Mouse (Mus musculus) limb, embryonic 12.5 days (tissue): ENCODE measurements around the gene Dpp4. TPM values are rescaled to one million over a fixed set of nuclear protein-coding genes. Genes with fewer than 3 reads are reported as not detected.

ENCODE experiments used
- ATAC-seq: fragments of 200-750 bp; cut with Nextera tagmentation; 2 replicates; pipeline ENCODE4 v1.8.0; 2017; ENCODE audit warnings: low read depth, moderate TSS enrichment; ENCODE audit not compliant: insufficient number of reproducible peaks, insufficient read depth, low FRiP score, low TSS enrichment
- H3K27ac ChIP-seq: fragments of 300-500 bp; sonication (generic); 2 replicates; pipeline ENCODE4 v1.5.1; 2016; ENCODE audit warnings: mild to moderate bottlenecking, moderate library complexity
- H3K27me3 ChIP-seq: fragments of 300-500 bp; sonication (generic); 2 replicates; pipeline ENCODE4 v1.6.1; 2016; ENCODE audit warnings: mild to moderate bottlenecking, moderate library complexity
- H3K36me3 ChIP-seq: fragments of 300-500 bp; sonication (generic); 2 replicates; pipeline ENCODE4 v1.6.1; 2016; ENCODE audit warnings: mild to moderate bottlenecking, moderate library complexity
- H3K4me1 ChIP-seq: fragments of 300-500 bp; sonication (generic); replicated peaks from 2 replicates; pipeline ENCODE4 v1.6.1; 2016
- H3K4me2 ChIP-seq: fragments of 300-500 bp; sonication (generic); 2 replicates; pipeline ENCODE4 v1.6.1; 2016; ENCODE audit warnings: mild to moderate bottlenecking, moderate library complexity
- H3K4me3 ChIP-seq: fragments of 300-500 bp; sonication (generic); replicated peaks from 2 replicates; pipeline ENCODE4 v1.5.1; 2016; ENCODE audit warnings: mild to moderate bottlenecking
- H3K9ac ChIP-seq: fragments of 300-500 bp; sonication (generic); replicated peaks from 2 replicates; pipeline ENCODE4 v1.6.1; 2016; ENCODE audit warnings: mild to moderate bottlenecking, moderate library complexity
- H3K9me3 ChIP-seq: fragments of 300-500 bp; sonication (generic); 2 replicates; pipeline ENCODE4 v1.6.1; 2016; ENCODE audit warnings: mild to moderate bottlenecking, moderate library complexity
- WGBS: fragments of 180-500 bp; shearing (Covaris S2); methylation state at CpG from one replicate; pipeline ENCODE4 v1.1.7; 2016; 5-methylcytosine and 5-hydroxymethylcytosine counted together
- polyA plus RNA-seq: library from polyadenylated mRNA; unstranded; fragments of >200 nt; fragmentation: Nextera tagmentation; extraction: Ambion mirVana; gene quantifications from 2 replicates; pipeline ENCODE4 v1.2.1, GENCODE M21; 2016

Gene Dpp4
- 0.31 and 0.58 TPM in 2 replicates for polyA plus RNA-seq

GRCm38 (mm10) chr2:62412081-62412821 lies at the start of gene Dpp4:
Dpp4 (minus strand) TSS chr2:62412231.
- Histone ChIP-seq H3K9me3 (no peaks in the 10 kb centered on the region), H3K27ac (no peak within 1 kb of the TSS), H3K9ac (peak within 1 kb of the TSS; percentile 40), H3K36me3 (no peaks in the 10 kb centered on the region), H3K4me1 (peaks cover 9% of the 10 kb centered on the region; the same call in 1 of the 2 replicates), H3K27me3 (peaks cover 35% of the 10 kb centered on the region), H3K4me3 (peak within 1 kb of the TSS; percentile 40), H3K4me2 (peak within 1 kb of the TSS; percentile 83)
- no peak for ATAC-seq
- WGBS = 53% methylated on average over 13 of the region's 13 CpGs

DNA sequence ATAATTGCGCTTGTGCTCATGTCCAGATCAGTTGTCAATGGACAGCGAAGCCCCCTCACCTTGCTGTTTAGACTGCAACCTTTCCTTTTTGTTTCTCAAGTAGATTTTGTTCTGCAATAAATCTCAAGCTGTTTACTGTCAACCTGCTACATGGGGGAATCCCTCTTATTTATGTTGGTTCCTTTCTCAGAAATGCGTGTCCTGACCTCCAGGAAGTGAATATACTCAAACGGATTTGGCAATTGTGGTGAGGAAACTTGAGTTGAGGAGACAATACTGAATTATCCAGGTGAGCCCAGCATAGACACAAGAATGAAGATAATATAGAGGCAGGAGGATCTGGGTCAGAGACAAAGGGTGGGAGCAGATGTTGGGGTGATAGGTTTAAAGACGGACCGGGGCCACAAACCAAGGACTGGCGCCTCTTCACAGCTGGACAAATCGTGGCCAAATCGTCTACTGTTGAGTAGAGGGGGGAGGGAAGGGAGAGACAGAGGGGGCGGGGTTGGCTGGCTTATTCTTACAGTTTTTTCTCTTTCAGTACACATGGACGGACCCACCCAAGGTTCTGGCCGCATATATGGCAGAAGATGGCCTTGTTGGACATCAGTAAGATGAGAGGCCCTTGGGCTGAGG lies 48.9 kb upstream of the Dpp4 start:
- Histone ChIP-seq H3K27me3 (peaks cover 8% of the 10 kb centered on the region; the same call in 1 of the 2 replicates), H3K9ac (no peak overlapping the region), H3K4me1 (peaks cover 13% of the 10 kb centered on the region; the same call in 1 of the 2 replicates), H3K36me3 (no peaks in the 10 kb centered on the region), H3K9me3 (no peaks in the 10 kb centered on the region), H3K4me3 (no peak overlapping the region), H3K4me2 (no peak overlapping the region), H3K27ac (no peak overlapping the region)
- WGBS = 83% methylated on average over 12 of the region's 12 CpGs
- no peak for ATAC-seq

- Histone ChIP-seq H3K27ac (no peak overlapping the region), H3K36me3 (no peaks in the 10 kb centered on the region), H3K4me3 (no peak overlapping the region), H3K4me1 (peaks cover 13% of the 10 kb centered on the region; the same call in 1 of the 2 replicates), H3K4me2 (no peak overlapping the region), H3K27me3 (peaks cover 8% of the 10 kb centered on the region; the same call in 1 of the 2 replicates), H3K9ac (no peak overlapping the region), H3K9me3 (no peaks in the 10 kb centered on the region)
- ATAC-seq = no peak
- WGBS = 54% methylated on average over 7 of the region's 7 CpGs
Measured at GRCm38 (mm10) chr2:62460231-62460710, 48.2 kb upstream of the Dpp4 start.

DNA sequence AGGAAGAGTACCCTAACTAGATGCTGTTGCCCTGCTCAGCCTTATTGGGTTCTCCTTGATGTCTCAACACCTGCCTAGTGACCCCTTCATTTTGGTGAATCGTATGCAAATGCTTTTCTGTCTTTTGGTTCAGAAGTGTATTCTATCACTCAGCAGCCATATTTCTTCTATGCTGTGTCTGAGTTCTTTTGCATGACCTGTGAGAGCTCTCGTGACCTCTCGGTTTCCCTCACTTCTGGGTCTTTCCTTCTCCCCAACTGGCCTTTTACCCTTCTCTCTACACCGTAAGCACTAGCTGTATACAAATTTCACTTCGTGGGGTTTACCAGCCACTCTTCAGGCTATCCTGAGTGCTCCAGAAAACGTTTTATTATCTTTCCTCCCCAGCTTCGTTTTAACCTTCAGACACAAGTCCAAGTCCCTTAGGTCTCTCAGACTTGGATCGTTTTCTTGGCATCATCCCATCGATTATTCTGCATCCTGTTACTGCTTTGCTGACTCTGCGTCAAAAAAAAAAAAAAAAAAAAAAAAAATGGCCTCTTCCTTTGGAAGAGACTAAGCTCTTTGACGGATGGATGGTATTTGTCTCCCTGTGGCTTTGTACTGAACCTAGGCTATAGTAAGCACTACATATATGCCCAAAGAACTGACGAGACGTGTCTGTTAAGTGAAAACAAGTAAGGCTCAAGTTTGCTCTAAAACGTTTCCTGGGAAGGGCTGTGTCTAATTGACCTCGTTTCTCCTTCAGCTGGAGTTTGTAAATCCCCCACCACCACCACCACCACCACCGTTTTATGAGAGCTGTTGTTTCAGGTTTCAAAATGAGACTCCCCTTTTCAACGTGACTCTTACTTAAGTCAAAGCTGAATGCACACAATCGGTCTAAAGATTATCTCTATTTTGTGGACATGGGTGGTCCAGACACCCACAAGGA lies 47.5 kb upstream of the Dpp4 start:
- WGBS = 45% methylated on average over 18 of the region's 18 CpGs
- H3K9ac ChIP-seq = no peak overlapping the region
- no peak overlapping the region for H3K4me3 ChIP-seq
- no peaks in the 10 kb centered on the region for H3K9me3 ChIP-seq
- no peak for ATAC-seq
- H3K36me3 ChIP-seq = no peaks in the 10 kb centered on the region
- H3K27me3 ChIP-seq = peaks cover 8% of the 10 kb centered on the region; the same call in 1 of the 2 replicates
- no peak overlapping the region for H3K4me2 ChIP-seq
- peaks cover 13% of the 10 kb centered on the region; the same call in 1 of the 2 replicates for H3K4me1 ChIP-seq
- H3K27ac ChIP-seq = no peak overlapping the region

GRCm38 (mm10) chr2:62458070-62458469 lies 46.0 kb upstream of the Dpp4 start:
- H3K4me1 ChIP-seq = peaks cover 13% of the 10 kb centered on the region; the same call in 1 of the 2 replicates
- no peak for ATAC-seq
- peaks cover 8% of the 10 kb centered on the region; the same call in 1 of the 2 replicates for H3K27me3 ChIP-seq
- WGBS = 46% methylated on average over 9 of the region's 9 CpGs
- H3K9me3 ChIP-seq = no peaks in the 10 kb centered on the region
- H3K4me3 ChIP-seq = no peak overlapping the region
- no peaks in the 10 kb centered on the region for H3K36me3 ChIP-seq
- no peak overlapping the region for H3K4me2 ChIP-seq
- no peak overlapping the region for H3K27ac ChIP-seq
- no peak overlapping the region for H3K9ac ChIP-seq

DNA sequence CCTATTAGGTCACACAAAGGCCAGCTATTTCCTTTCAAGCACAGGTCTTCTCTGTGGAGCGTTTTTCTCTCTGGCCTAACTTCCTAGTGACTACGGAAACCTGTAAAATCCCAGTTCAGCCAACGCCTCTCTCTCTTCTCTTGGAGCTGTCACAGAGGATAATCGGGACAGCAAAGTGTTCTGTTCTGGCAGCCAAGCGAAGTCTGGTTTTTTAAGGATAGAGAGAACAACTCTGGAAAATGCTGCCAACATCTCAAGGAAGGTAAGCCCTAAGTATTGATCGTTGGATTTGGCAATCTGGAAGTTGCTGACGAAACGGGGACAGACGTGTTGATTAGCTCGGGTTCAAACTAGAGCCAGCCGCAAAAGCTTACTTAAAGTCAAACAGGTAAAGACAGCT lies 43.0 kb upstream of the Dpp4 start:
- Histone ChIP-seq H3K4me2 (no peak overlapping the region), H3K9ac (no peak overlapping the region), H3K4me1 (peaks cover 7% of the 10 kb centered on the region; the same call in 1 of the 2 replicates), H3K4me3 (no peak overlapping the region), H3K27ac (no peak overlapping the region), H3K27me3 (peaks cover 8% of the 10 kb centered on the region; the same call in 1 of the 2 replicates), H3K36me3 (no peaks in the 10 kb centered on the region), H3K9me3 (no peaks in the 10 kb centered on the region)
- ATAC-seq = no peak
- 83% methylated on average over 11 of the region's 11 CpGs for WGBS

- H3K9ac ChIP-seq = no peak overlapping the region
- H3K36me3 ChIP-seq = no peaks in the 10 kb centered on the region
- H3K4me1 ChIP-seq = no peaks in the 10 kb centered on the region
- no peaks in the 10 kb centered on the region for H3K9me3 ChIP-seq
- H3K4me3 ChIP-seq = no peak overlapping the region
- peaks cover 4% of the 10 kb centered on the region; the same call in 1 of the 2 replicates for H3K27me3 ChIP-seq
- WGBS = 88% methylated on average over 6 of the region's 6 CpGs
- ATAC-seq = no peak
- no peak overlapping the region for H3K27ac ChIP-seq
- H3K4me2 ChIP-seq = no peak overlapping the region
Measured at GRCm38 (mm10) chr2:62454033-62454432, 42.0 kb upstream of the Dpp4 start.

DNA sequence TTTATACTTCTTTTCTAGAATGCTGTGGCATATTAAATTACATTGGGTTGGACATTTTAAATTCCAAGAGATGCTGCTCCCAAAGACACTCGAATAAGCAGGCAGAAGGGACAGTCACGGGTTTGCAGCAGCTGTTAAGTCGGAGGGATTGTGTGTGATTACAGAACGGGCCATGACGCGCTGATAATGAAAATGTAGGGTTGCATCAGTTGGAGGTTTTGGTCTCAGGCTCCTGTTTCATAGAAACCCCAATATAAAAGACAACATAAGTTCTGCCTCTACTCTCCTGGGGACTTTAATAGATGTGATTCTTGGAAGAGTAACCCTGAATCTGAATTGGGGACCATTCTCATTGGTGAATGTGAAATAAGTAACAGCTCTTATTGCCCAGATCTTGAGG lies 38.3 kb upstream of the Dpp4 start:
- Histone ChIP-seq H3K27ac (no peak overlapping the region), H3K4me3 (no peak overlapping the region), H3K4me2 (no peak overlapping the region), H3K9ac (no peak overlapping the region), H3K4me1 (no peaks in the 10 kb centered on the region), H3K9me3 (no peaks in the 10 kb centered on the region), H3K36me3 (no peaks in the 10 kb centered on the region), H3K27me3 (no peaks in the 10 kb centered on the region)
- ATAC-seq = no peak
- WGBS = 86% methylated on average over 6 of the region's 6 CpGs

DNA sequence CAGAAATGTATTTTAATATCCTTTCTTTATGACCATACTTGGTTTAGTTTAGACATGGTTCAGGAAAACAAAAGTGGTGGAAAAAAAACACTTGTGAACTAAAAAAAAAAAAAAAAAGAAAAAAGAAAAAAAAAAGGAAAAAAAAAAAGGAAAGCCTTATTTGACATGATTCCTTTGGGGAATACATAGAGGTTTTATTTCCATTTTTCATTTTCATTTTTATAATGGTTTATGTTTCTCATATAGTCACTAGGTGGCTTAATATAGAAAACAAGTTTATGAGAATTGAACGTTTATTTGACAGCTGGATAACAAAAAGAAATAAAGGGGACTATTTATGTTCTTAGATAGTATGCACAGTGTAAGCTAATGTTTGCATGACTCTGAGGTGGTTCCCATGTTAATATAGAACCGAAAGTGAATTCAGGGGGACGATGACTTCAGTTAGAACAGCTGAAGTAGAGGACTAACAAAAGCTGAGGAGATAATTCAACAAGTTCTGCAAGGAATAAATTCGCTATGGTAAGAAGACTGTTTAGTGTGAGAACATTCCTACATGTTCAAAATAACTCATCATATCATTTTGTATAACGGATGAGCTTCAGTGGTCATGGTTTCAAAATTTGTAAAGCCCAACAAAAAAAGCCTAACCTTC lies 37.8 kb upstream of the Dpp4 start:
- no peak overlapping the region for H3K4me3 ChIP-seq
- no peak for ATAC-seq
- no peak overlapping the region for H3K27ac ChIP-seq
- H3K36me3 ChIP-seq = no peaks in the 10 kb centered on the region
- WGBS = 85% methylated on average over 5 of the region's 5 CpGs
- H3K27me3 ChIP-seq = no peaks in the 10 kb centered on the region
- H3K4me2 ChIP-seq = no peak overlapping the region
- no peaks in the 10 kb centered on the region for H3K4me1 ChIP-seq
- no peaks in the 10 kb centered on the region for H3K9me3 ChIP-seq
- no peak overlapping the region for H3K9ac ChIP-seq

DNA sequence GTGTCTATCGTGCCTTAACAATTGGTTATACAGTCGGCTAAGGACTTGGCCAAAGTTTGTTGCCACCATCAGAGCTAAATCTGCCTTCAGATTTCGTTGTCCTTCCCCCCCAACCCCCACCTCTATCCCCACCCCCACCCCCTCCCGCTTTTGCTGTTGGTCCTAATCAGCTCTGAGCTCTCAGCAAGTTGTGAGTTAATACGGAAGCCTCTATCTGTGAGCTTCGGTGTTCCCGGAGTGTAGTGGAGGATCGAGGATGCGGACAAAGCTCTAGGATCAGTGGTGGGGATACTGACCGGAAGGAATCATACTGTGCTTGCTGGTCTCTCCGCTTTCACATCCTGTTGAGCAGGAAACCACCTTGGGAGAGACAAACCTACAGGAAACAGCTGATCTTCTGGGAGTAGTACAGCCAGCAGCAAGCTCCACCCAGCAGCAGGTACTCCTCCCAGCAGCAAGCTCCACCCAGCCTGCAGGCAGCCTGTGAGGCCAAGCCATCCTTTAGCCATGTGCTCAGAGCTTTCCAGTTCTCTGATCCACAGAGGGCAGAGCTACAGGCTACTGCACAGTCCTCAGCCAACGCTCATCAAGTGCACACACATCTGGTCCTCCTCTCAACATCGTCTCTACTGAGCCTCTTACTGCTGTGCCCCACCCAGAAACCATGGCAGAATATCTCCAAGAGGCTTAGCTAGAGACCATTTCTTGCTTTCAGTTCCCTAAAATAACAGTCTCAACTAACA lies 28.9 kb upstream of the Dpp4 start:
- Histone ChIP-seq H3K36me3 (no peaks in the 10 kb centered on the region), H3K4me1 (no peaks in the 10 kb centered on the region), H3K9me3 (no peaks in the 10 kb centered on the region), H3K4me3 (no peak overlapping the region), H3K27ac (no peak overlapping the region), H3K4me2 (peak overlapping the region; percentile 6; the same call in 1 of the 2 replicates), H3K9ac (no peak overlapping the region), H3K27me3 (no peaks in the 10 kb centered on the region)
- WGBS = 70% methylated on average over 13 of the region's 13 CpGs
- ATAC-seq = peak; percentile 47
